Mouse (Mus musculus) CH12.LX (cell line): Measurements from ENCODE around the gene Tigar. TPM values are rescaled to one million over a fixed set of nuclear protein-coding genes. Genes with fewer than 3 reads are reported as not detected.

ENCODE experiments used
- DNase-seq: peaks from one replicate; pipeline ENCODE4 v3.0.0-alpha.2; 2013; ENCODE audit errors: extremely low read depth
- H3K27ac ChIP-seq: 2 replicates; pipeline ENCODE4 v1.5.1; 2012; ENCODE audit warnings: low read depth, mild to moderate bottlenecking, control low read depth, moderate library complexity; ENCODE audit not compliant: insufficient read depth
- H3K27me3 ChIP-seq: replicated peaks from 2 replicates; pipeline ENCODE3; 2012; ENCODE audit warnings: inconsistent platforms
- H3K36me3 ChIP-seq, 2 experiments: replicated peaks in 1 of 2; 2 replicates each; pipeline versions ENCODE3 to v1.6.1; 2012; ENCODE audit warnings: inconsistent platforms in 1 of 2, low read length in 1 of 2, mild to moderate bottlenecking in 1 of 2, mixed read lengths in 1 of 2, moderate library complexity in 1 of 2; ENCODE audit not compliant: control insufficient read depth in 1 of 2, insufficient read depth in 1 of 2
- H3K4me1 ChIP-seq, 2 experiments: 2 replicates each; pipeline ENCODE4 v1.6.1; 2012; ENCODE audit warnings: inconsistent platforms in 1 of 2, moderate library complexity in 1 of 2; ENCODE audit not compliant: insufficient read depth in 2 of 2, control insufficient read depth in 1 of 2
- H3K4me2 ChIP-seq: 2 replicates; pipeline ENCODE4 v1.6.1; 2012; ENCODE audit warnings: low read depth, mild to moderate bottlenecking, control low read depth; ENCODE audit not compliant: poor library complexity, insufficient read depth, severe bottlenecking
- H3K4me3 ChIP-seq, 3 experiments: fragments of 150-350 bp in 1 of 3; sonication (generic) in 1 of 3; replicated peaks in 1 of 3; 2 replicates each; pipeline versions ENCODE3 to v1.5.1; 2011 to 2012; ENCODE audit warnings: low read depth in 2 of 3, low read length in 2 of 3, mild to moderate bottlenecking in 2 of 3, moderate library complexity in 2 of 3, control low read depth in 1 of 3, improper control_type of control experiment in 1 of 3, inconsistent platforms in 1 of 3, mixed read lengths in 1 of 3; ENCODE audit not compliant: poor library complexity in 1 of 3
- H3K79me2 ChIP-seq: replicated peaks from 2 replicates; pipeline ENCODE4 v1.6.1; 2012; ENCODE audit warnings: mild to moderate bottlenecking, moderate library complexity; ENCODE audit not compliant: control insufficient read depth, poor library complexity, insufficient read depth, severe bottlenecking; ENCODE audit errors: extremely low read depth
- H3K9ac ChIP-seq: 2 replicates; pipeline ENCODE4 v1.6.1; 2012; ENCODE audit warnings: low read depth, mild to moderate bottlenecking, control low read depth, moderate library complexity; ENCODE audit not compliant: insufficient read depth
- H3K9me3 ChIP-seq: replicated peaks from 2 replicates; pipeline ENCODE3; 2012; ENCODE audit warnings: low read length, inconsistent platforms, mixed read lengths
- CHD1 ChIP-seq: IDR thresholded peaks from 2 replicates; pipeline ENCODE4 v1.6.1; 2012; ENCODE audit warnings: low read depth, low read length, improper control_type of control experiment, inconsistent platforms
- CHD2 ChIP-seq: IDR thresholded peaks from 2 replicates; pipeline ENCODE4 v1.6.1; 2011; ENCODE audit warnings: low read length, improper control_type of control experiment
- ELF1 ChIP-seq: IDR thresholded peaks from 2 replicates; pipeline ENCODE4 v1.6.1; 2014; ENCODE audit warnings: low read depth, mild to moderate bottlenecking, inconsistent platforms, low read length, improper control_type of control experiment
- EP300 ChIP-seq: IDR thresholded peaks from 2 replicates; pipeline ENCODE4 v1.6.1; 2011; ENCODE audit warnings: low read length, improper control_type of control experiment
- JUN ChIP-seq: IDR thresholded peaks from 2 replicates; pipeline ENCODE4 v1.6.1; 2011; ENCODE audit warnings: low read depth, mild to moderate bottlenecking, low read length, improper control_type of control experiment, moderate library complexity; ENCODE audit not compliant: insufficient read depth
- MAFK ChIP-seq: IDR thresholded peaks from 2 replicates; pipeline ENCODE4 v1.6.1; 2011; ENCODE audit warnings: low read length, improper control_type of control experiment; ENCODE audit not compliant: insufficient replicate concordance
- MAZ ChIP-seq: IDR thresholded peaks from 2 replicates; pipeline ENCODE4 v1.6.1; 2012; ENCODE audit warnings: low read depth, mild to moderate bottlenecking, inconsistent platforms, low read length, improper control_type of control experiment, moderate library complexity
- MYC ChIP-seq: IDR thresholded peaks from 2 replicates; pipeline ENCODE4 v1.6.1; 2011; ENCODE audit warnings: low read depth, mild to moderate bottlenecking, improper control_type of control experiment, low read length
- NRF1 ChIP-seq: IDR thresholded peaks from 2 replicates; pipeline ENCODE4 v1.6.1; 2014; ENCODE audit warnings: low read depth, mild to moderate bottlenecking, inconsistent platforms, low read length, improper control_type of control experiment, moderate library complexity
- POLR2AphosphoS2 ChIP-seq: IDR thresholded peaks from 2 replicates; pipeline ENCODE4 v1.6.1; 2011; ENCODE audit warnings: low read depth, low read length, improper control_type of control experiment
- RAD21 ChIP-seq: IDR thresholded peaks from 2 replicates; pipeline ENCODE4 v1.6.1; 2011; ENCODE audit warnings: low read depth, mild to moderate bottlenecking, low read length, improper control_type of control experiment, moderate library complexity
- SIN3A ChIP-seq: IDR thresholded peaks from 2 replicates; pipeline ENCODE4 v1.6.1; 2012; ENCODE audit warnings: low read length, improper control_type of control experiment, inconsistent platforms
- TBP ChIP-seq: conservative IDR thresholded peaks from 2 replicates; pipeline ENCODE4 v1.6.1; 2011; ENCODE audit warnings: low read depth, low read length, improper control_type of control experiment
- TCF12 ChIP-seq: IDR thresholded peaks from 2 replicates; pipeline ENCODE4 v1.6.1; 2014; ENCODE audit warnings: low read depth, mild to moderate bottlenecking, inconsistent platforms, low read length, improper control_type of control experiment
- UBTF ChIP-seq: IDR thresholded peaks from 2 replicates; pipeline ENCODE4 v1.6.1; 2012; ENCODE audit warnings: low read depth, mild to moderate bottlenecking, inconsistent platforms, low read length, improper control_type of control experiment, moderate library complexity
- ZMIZ1 ChIP-seq: IDR thresholded peaks from 2 replicates; pipeline ENCODE4 v1.6.1; 2012; ENCODE audit warnings: low read depth, mild to moderate bottlenecking, inconsistent platforms, low read length, improper control_type of control experiment
- dilution Hi-C: fragments of 300-500 bp; cut with MboI; formaldehyde crosslinking; loops from 2 replicates; pipeline ENCODE4 v1.14.3; 2020; ENCODE audit warnings: low sequenced_read_pairs; ENCODE audit not compliant: extremely low pct_unique_long_range_greater_than_20kb, extremely low pct_ligation_motif_present
- in situ Hi-C: fragments of 300-500 bp; cut with MboI; formaldehyde crosslinking; loops from 3 replicates; pipeline ENCODE4 v1.14.3; 2019; ENCODE audit warnings: low sequenced_read_pairs, low pct_ligation_motif_present, low pct_unique_long_range_greater_than_20kb, mixed read lengths
- polyA plus RNA-seq: library from polyadenylated mRNA; unstranded; fragments of >175 nt; gene quantifications from 2 replicates; pipeline ENCODE4 v1.2.1, GENCODE M21; 2012; ENCODE audit warnings: low read depth; ENCODE audit not compliant: insufficient read length
- total RNA-seq, 2 experiments: library from RNA; depleted of rRNA; stranded (reverse); fragments of 300-350 nt in 1 of 2; fragments of >200 nt in 1 of 2; gene quantifications; 2 replicates each; pipeline ENCODE4 v1.2.3; 2012 to 2014

Tigar gene
- total and polyA plus RNA-seq, 3 experiments: 8.9 to 20.8 (median 11.5) TPM

- dilution Hi-C loops: no loop called here
- H3K27me3 ChIP-seq: peaks cover 2% of the 10 kb centered on the region
- no peak overlapping the region for H3K4me2 ChIP-seq
- peaks cover 0 to 4% of the 10 kb centered on the region in 2 experiments for H3K36me3 ChIP-seq
- no peak overlapping the region for H3K4me3 ChIP-seq
- no peak for DNase-seq
- peaks cover 4 to 10% of the 10 kb centered on the region in 2 experiments; a peak in 3 of 4 replicates for H3K4me1 ChIP-seq
- in situ Hi-C loops: no loop called here
- H3K9me3 ChIP-seq: peaks cover 3% of the 10 kb centered on the region
- TF ChIP-seq NRF1: no peak
- TF ChIP-seq RAD21: no peak
- no peak for TF ChIP-seq MAFK
- no peak for TF ChIP-seq ZMIZ1
- no peak for TF ChIP-seq CHD1
- no peak for TF ChIP-seq JUN
- no peak for TF ChIP-seq MYC
- TF ChIP-seq CHD2: no peak
- TF ChIP-seq SIN3A: no peak
- TF ChIP-seq ELF1: no peak
- no peak for TF ChIP-seq TCF12
- TF ChIP-seq TBP: no peak
- no peak for TF ChIP-seq UBTF
- no peak for TF ChIP-seq POLR2AphosphoS2
- H3K27ac ChIP-seq: no peak overlapping the region
- no peak overlapping the region for H3K9ac ChIP-seq
- H3K79me2 ChIP-seq: no peaks in the 10 kb centered on the region
Measured at GRCm38 (mm10) chr6:127079867-127080731, 29.3 kb downstream of the Tigar start.

- dilution Hi-C loops: no loop called here
- TF ChIP-seq EP300 (no peak), MAZ (no peak)
- H3K79me2 ChIP-seq: no peaks in the 10 kb centered on the region
- in situ Hi-C loops: no loop called here
- H3K27ac ChIP-seq: no peak within 1 kb of the TSS
- H3K4me3 ChIP-seq: no peak within 1 kb of the TSS
- H3K4me1 ChIP-seq: no peaks in the 10 kb centered on the region
- no peaks in the 10 kb centered on the region for H3K9me3 ChIP-seq
- H3K9ac ChIP-seq: no peak within 1 kb of the TSS
- H3K36me3 ChIP-seq: no peaks in the 10 kb centered on the region
- H3K27me3 ChIP-seq: peaks cover 25% of the 10 kb centered on the region
- no peak for DNase-seq
- H3K4me2 ChIP-seq: no peak within 1 kb of the TSS
Measured at GRCm38 (mm10) chr6:127072817-127073216, 36.5 kb downstream of the Tigar start, which contains the start of gene Fgf23. Fgf23 (plus strand) TSS chr6:127072902.
